Mouse (Mus musculus) adrenal gland, postnatal 36 days (tissue): ENCODE measurements around the gene Cdk13. TPM values are rescaled to one million over a fixed set of nuclear protein-coding genes. Genes with fewer than 3 reads are reported as not detected.

Experiments used
- microRNA-seq: library from miRNA; unstranded; fragments of <30 nt; microRNA quantifications from one replicate; pipeline ENCODE4 v1.2.0, GENCODE M21; 2021
- total RNA-seq, 2 experiments: library from RNA; stranded (reverse); gene quantifications; 2 replicates each; pipeline ENCODE4 v1.2.3; 2021

Cdk13 gene
- total RNA-seq, 2 experiments from 2014 or later, result 48.3 to 55.1 TPM

Small RNA genes lying within 50 kb of the gene (microRNA-seq; reads per million reads assigned to microRNA genes)
- not detected for gene Mir466i

Other genes with a start within 250 kb of the Cdk13 start
- gene Mplkip, start 109.9 kb downstream of the Cdk13 start, total RNA-seq, result 10 to 100 TPM; 20.7 to 26.3 TPM
- gene Sugct, start 109.5 kb downstream of the Cdk13 start, total RNA-seq, result 10 to 100 TPM in 1 of 2 experiments, 1 to 10 TPM in 1; 4.3 to 11.0 TPM
- 10 to 100 TPM; 62.1 to 62.7 TPM for gene Rala, start 139.1 kb upstream of the Cdk13 start, total RNA-seq
- 10 to 100 TPM; 30.2 to 35.2 TPM for gene Yae1d1, start 188.3 kb upstream of the Cdk13 start, total RNA-seq